Mouse (Mus musculus) liver, embryonic 14.5 days (tissue): ENCODE data around the gene Rtn4ip1. TPM values are rescaled to one million over a fixed set of nuclear protein-coding genes. Genes with fewer than 3 reads are reported as not detected.
A peak's percentile ranks its signal among the peaks of the same experiment; 100 is the strongest.
"Not testable (repeated sequence)": the region's sequence is repeated elsewhere in the genome, so short reads cannot be mapped to it uniquely, and the experiment has no call there.

Experiments used
- ATAC-seq: fragments of 200-750 bp; cut with Nextera tagmentation; 2 replicates; pipeline ENCODE4 v1.8.0; 2017; ENCODE audit warnings: moderate number of reproducible peaks, mild to moderate bottlenecking, moderate library complexity; ENCODE audit not compliant: insufficient read depth
- DNase-seq, 3 experiments: peaks; one replicate each; pipeline ENCODE4 v3.0.0-alpha.2; 2012 to 2013; ENCODE audit warnings: low read depth in 3 of 3, low spot score in 3 of 3
- H3K27ac ChIP-seq: fragments of 300-500 bp; sonication (generic); 2 replicates; pipeline ENCODE4 v1.5.1; 2014; ENCODE audit warnings: moderate library complexity, mild to moderate bottlenecking, control low read depth, inconsistent platforms
- H3K27me3 ChIP-seq: fragments of 300-500 bp; sonication (generic); 2 replicates; pipeline ENCODE4 v1.6.1; 2014; ENCODE audit warnings: mild to moderate bottlenecking, low read length, moderate library complexity; ENCODE audit not compliant: control insufficient read depth, insufficient read depth
- H3K36me3 ChIP-seq: fragments of 300-500 bp; sonication (generic); replicated peaks from 2 replicates; pipeline ENCODE4 v1.6.1; 2014; ENCODE audit warnings: low read depth; ENCODE audit not compliant: control insufficient read depth, insufficient read depth
- H3K4me1 ChIP-seq, 2 experiments: fragments of 200-500 bp in 1 of 2; fragments of 300-500 bp in 1 of 2; sonication (generic) in 1 of 2; replicated peaks; 2 replicates each; pipeline ENCODE4 v1.6.1; 2012 to 2014; ENCODE audit warnings: antibody characterized with exemption in 1 of 2, inconsistent platforms in 1 of 2, low read length in 1 of 2; ENCODE audit not compliant: control insufficient read depth in 2 of 2, insufficient read depth in 2 of 2
- H3K4me2 ChIP-seq: fragments of 300-500 bp; sonication (generic); 2 replicates; pipeline ENCODE4 v1.6.1; 2014; ENCODE audit warnings: low read depth, mild to moderate bottlenecking, control low read depth, moderate library complexity
- H3K4me3 ChIP-seq, 2 experiments: fragments of 200-500 bp in 1 of 2; fragments of 300-500 bp in 1 of 2; sonication (generic) in 1 of 2; 2 replicates each; pipeline ENCODE4 v1.5.1; 2012 to 2014; ENCODE audit warnings: low read depth in 2 of 2, low read length in 2 of 2, mild to moderate bottlenecking in 2 of 2, control low read depth in 1 of 2, inconsistent platforms in 1 of 2, moderate library complexity in 1 of 2; ENCODE audit not compliant: insufficient read depth in 1 of 2
- H3K9ac ChIP-seq: fragments of 300-500 bp; sonication (generic); replicated peaks from 2 replicates; pipeline ENCODE4 v1.6.1; 2014; ENCODE audit warnings: mild to moderate bottlenecking, control low read depth, moderate library complexity
- H3K9me3 ChIP-seq: fragments of 300-500 bp; sonication (generic); 2 replicates; pipeline ENCODE4 v1.6.1; 2016; ENCODE audit warnings: low read length, mixed read lengths; ENCODE audit not compliant: control insufficient read depth
- CTCF ChIP-seq: IDR thresholded peaks from 2 replicates; pipeline ENCODE4 v1.5.1; 2016; ENCODE audit warnings: antibody characterized with exemption, low read depth, control low read depth
- EP300 ChIP-seq: IDR thresholded peaks from 2 replicates; pipeline ENCODE4 v1.6.1; 2016; ENCODE audit warnings: antibody characterized with exemption, low read depth
- WGBS: fragments of 180-500 bp; shearing (Covaris S2); extraction: QIAGEN DNeasy Blood & Tissue Kit; methylation state at CpG from one replicate; pipeline ENCODE4 v1.1.7; 2014; ENCODE audit not compliant: insufficient replicate concordance; 5-methylcytosine and 5-hydroxymethylcytosine counted together
- polyA plus RNA-seq, 2 experiments: library from polyadenylated mRNA; depleted of rRNA in 1 of 2; stranded (reverse) in 1 of 2; unstranded in 1 of 2; fragments of >200 nt; fragmentation: Nextera tagmentation in 1 of 2; extraction: Ambion mirVana in 1 of 2; gene quantifications; 2 replicates each; pipeline versions ENCODE4 v1.2.1 to v1.2.3; 2012 to 2014

Rtn4ip1 gene
- polyA plus RNA-seq, 2 experiments: 6.4 to 9.8 TPM

DNA sequence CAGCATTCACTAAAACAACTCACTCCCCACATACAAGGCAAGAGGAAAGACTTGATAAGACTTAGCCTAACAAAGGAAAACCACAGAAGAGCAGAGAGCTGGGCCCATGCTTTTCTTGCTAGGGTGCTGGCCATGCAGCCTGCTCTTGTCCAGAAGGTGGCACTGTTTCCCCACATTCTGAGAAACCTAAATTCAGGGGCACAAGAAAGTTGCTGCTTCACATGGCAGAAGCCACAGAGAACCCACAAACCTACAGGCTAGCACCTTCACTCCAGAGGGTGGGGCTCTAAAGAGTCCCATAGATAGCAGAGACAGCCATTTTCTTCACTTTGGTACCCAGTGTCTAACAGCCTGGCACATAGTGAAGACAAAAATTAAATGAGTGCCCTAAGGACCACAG, 52.3 kb downstream of the Rtn4ip1 start:
- no peak for ATAC-seq
- no peak overlapping the region for H3K9ac ChIP-seq
- TF ChIP-seq EP300: no peak
- peak; percentile 88 for TF ChIP-seq CTCF
- DNase-seq: peak; percentile 28 to 37 (median 28)
- H3K4me3 ChIP-seq: no peak overlapping the region
- H3K4me2 ChIP-seq: no peak overlapping the region
- no peak overlapping the region for H3K27ac ChIP-seq
- H3K27me3 ChIP-seq: no peaks in the 10 kb centered on the region
- no peaks in the 10 kb centered on the region for H3K36me3 ChIP-seq
- H3K4me1 ChIP-seq: no peaks in the 10 kb centered on the region
- no peaks in the 10 kb centered on the region for H3K9me3 ChIP-seq

DNA sequence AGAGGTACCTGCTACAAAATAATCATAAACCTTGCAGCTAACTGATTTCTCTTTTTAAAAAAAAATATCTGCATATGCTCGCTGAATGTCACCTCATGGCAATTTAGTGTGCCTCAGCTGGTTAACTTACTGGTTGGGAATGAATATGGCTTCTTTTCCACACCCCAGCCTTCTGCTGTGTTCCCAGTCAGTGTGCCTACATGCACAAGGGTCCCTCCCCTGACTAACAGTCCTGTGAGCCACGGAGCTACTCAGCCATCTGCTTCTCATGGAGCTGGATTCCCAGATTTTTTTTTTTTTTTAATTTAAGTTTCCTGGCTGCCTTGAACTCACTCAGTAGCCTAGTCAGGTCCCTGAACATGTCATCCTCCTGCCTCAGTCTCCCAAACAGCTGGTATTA, 63.3 kb downstream of the Rtn4ip1 start:
- H3K36me3 ChIP-seq: no peaks in the 10 kb centered on the region
- no peak overlapping the region for H3K27ac ChIP-seq
- WGBS: 51% methylated on average over 2 of the region's 2 CpGs
- H3K4me1 ChIP-seq: no peaks in the 10 kb centered on the region
- no peaks in the 10 kb centered on the region for H3K27me3 ChIP-seq
- no peak for ATAC-seq
- no peak overlapping the region for H3K9ac ChIP-seq
- TF ChIP-seq CTCF (no peak), EP300 (no peak)
- H3K4me2 ChIP-seq: no peak overlapping the region
- H3K4me3 ChIP-seq: no peak overlapping the region
- no peak for DNase-seq
- no peaks in the 10 kb centered on the region for H3K9me3 ChIP-seq

DNA sequence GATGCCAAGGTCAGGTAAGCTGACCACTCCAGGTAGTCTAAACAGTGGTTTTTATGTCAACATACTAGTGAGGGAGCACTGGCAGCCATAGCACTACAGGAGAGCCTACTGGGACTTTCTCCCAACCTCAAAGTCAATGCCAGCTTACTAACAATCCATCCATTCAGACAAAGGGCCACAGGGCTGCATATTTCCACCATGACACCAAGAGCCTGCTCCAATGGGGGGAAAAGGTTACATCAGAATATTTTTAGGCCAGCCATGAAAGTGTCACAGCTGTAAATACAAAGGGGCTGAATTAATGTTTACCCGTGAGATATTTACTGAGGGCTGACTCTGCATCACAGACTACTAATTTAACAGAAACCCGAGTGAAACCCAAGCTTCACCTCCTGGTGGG, 71.6 kb downstream of the Rtn4ip1 start:
- no peak for ATAC-seq
- H3K4me3 ChIP-seq: no peak overlapping the region

DNA sequence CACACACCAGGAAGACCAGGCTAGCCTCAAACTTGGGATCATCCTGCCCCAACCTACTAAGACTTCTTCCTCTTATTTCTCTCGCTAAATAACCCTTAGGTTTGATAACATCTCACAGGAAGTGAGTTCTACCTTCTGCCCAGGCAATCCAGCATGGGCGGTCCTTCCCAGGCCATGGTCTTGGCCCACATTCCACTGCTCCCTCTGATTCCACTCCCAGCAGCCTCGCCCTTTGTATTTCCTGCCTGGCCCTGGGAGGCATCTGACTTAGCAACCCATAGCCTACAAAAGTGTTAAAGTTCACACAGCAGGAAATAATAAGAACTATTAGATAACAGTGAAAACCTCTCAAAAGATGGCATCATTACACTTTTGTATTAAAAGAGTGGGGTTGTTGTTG, 75.7 kb downstream of the Rtn4ip1 start:
- Histone ChIP-seq H3K4me3 (no peak overlapping the region), H3K9ac (no peak overlapping the region), H3K4me2 (no peak overlapping the region), H3K4me1 (no peaks in the 10 kb centered on the region), H3K36me3 (no peaks in the 10 kb centered on the region), H3K27ac (no peak overlapping the region), H3K9me3 (no peaks in the 10 kb centered on the region), H3K27me3 (no peaks in the 10 kb centered on the region)
- DNase-seq (no peak), ATAC-seq (no peak)
- TF ChIP-seq CTCF (no peak), EP300 (no peak)
- WGBS: 21% methylated on average over 3 of the region's 3 CpGs

More for the DNA sequence above, 71.6 kb downstream of the Rtn4ip1 start:
- no peaks in the 10 kb centered on the region for H3K4me1 ChIP-seq
- no peak overlapping the region for H3K4me2 ChIP-seq
- no peak overlapping the region for H3K27ac ChIP-seq
- no peaks in the 10 kb centered on the region for H3K27me3 ChIP-seq
- DNase-seq: no peak
- H3K9me3 ChIP-seq: no peaks in the 10 kb centered on the region
- H3K36me3 ChIP-seq: no peaks in the 10 kb centered on the region
- 59% methylated on average over 2 of the region's 2 CpGs for WGBS
- H3K9ac ChIP-seq: no peak overlapping the region
- TF ChIP-seq EP300 (no peak), CTCF (no peak)

DNA sequence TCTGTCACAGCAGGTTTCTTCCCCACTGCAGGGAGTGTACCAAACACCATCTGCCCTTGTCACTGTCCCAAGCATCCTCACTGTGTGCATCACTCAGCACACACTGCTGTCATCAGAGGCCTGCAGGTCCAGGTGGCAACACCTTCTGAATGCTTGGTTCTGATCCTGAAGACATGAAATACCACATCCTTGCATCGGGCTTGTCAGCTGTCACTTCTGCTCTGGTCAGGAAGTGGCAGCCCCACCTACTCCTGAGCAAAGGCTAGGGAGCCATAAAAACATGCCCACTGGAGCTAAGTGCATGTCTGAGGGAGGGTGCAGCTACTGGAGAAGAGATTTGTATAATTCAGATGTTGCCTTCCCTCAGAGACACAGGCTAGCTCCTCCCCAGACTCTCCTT, 78.5 kb downstream of the Rtn4ip1 start:
- Histone ChIP-seq H3K36me3 (no peaks in the 10 kb centered on the region), H3K27ac (no peak overlapping the region), H3K27me3 (no peaks in the 10 kb centered on the region), H3K4me1 (no peaks in the 10 kb centered on the region), H3K4me3 (no peak overlapping the region), H3K9ac (no peak overlapping the region), H3K4me2 (no peak overlapping the region), H3K9me3 (no peaks in the 10 kb centered on the region)
- TF ChIP-seq CTCF: no peak
- TF ChIP-seq EP300: no peak
- DNase-seq (no peak), ATAC-seq (no peak)
- WGBS: 7% methylated on average over 1 of the region's 1 CpGs

DNA sequence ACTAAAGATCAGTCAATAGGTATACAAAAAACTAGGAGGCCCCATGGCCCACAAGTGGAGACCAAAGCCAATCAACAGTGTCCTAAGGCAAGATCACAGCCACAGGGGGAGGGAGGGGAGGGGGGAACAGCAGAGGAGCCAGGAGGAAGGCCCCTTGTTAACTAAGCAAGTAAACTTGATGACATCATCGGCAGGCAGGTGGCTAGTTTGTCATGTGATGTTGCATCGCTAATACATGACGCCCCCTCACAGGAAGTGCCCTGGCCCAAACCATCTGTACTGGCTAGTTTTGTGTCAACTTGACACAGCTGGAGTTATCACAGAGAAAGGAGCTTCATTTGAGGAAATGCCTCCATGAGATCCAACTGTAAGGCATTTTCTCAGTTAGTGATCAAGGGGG, 79.1 kb downstream of the Rtn4ip1 start:
- H3K27me3 ChIP-seq, H3K36me3 ChIP-seq, H3K4me3 ChIP-seq, H3K4me1 ChIP-seq, ATAC-seq, DNase-seq, H3K27ac ChIP-seq, H3K9ac ChIP-seq, H3K4me2 ChIP-seq, H3K9me3 ChIP-seq: not testable (repeated sequence)
- WGBS: 58% methylated on average over 3 of the region's 3 CpGs
